Mouse (Mus musculus): ENCODE measurements around the gene Unc119.

GRCm38 (mm10) chr11:78358330-78359007, 15.2 kb downstream of the Unc119 start:
- peak; percentile 86 for TF ChIP-seq CTCF (conservative IDR thresholded peaks at IDR 0.05; ENCODE audit: low read length)
- no peak for TF ChIP-seq NANOG (IDR thresholded peaks at IDR 0.05; ENCODE audit: borderline replicate concordance, low read length)

Data from E14TG2a.4 (cell line).